Mouse (Mus musculus) lung, postnatal 0 days (tissue): ENCODE measurements around the gene Armc6. TPM values are rescaled to one million over a fixed set of nuclear protein-coding genes. Genes with fewer than 3 reads are reported as not detected.

Experiments
- ATAC-seq: fragments of 200-750 bp; cut with Nextera tagmentation; 2 replicates; pipeline ENCODE4 v1.8.0; 2017; ENCODE audit warnings: moderate library complexity
- DNase-seq: peaks from one replicate; pipeline ENCODE4 v3.0.0-alpha.2; 2016; ENCODE audit warnings: low spot score
- H3K27ac ChIP-seq: fragments of 300-500 bp; sonication (generic); 2 replicates; pipeline ENCODE4 v1.5.1; 2014; ENCODE audit warnings: antibody characterized with exemption, mild to moderate bottlenecking, low read length, mixed read lengths
- H3K27me3 ChIP-seq: fragments of 300-500 bp; sonication (generic); replicated peaks from 2 replicates; pipeline ENCODE4 v1.6.1; 2014; ENCODE audit warnings: low read length, mixed read lengths; ENCODE audit not compliant: insufficient read depth
- H3K36me3 ChIP-seq: fragments of 300-500 bp; sonication (generic); 2 replicates; pipeline ENCODE4 v1.6.1; 2014; ENCODE audit warnings: low read length, mixed read lengths; ENCODE audit not compliant: insufficient read depth
- H3K4me1 ChIP-seq: fragments of 300-500 bp; sonication (generic); 2 replicates; pipeline ENCODE4 v1.6.1; 2014; ENCODE audit warnings: antibody characterized with exemption, low read depth, low read length, mixed read lengths; ENCODE audit not compliant: insufficient read depth
- H3K4me2 ChIP-seq: fragments of 300-500 bp; sonication (generic); replicated peaks from 2 replicates; pipeline ENCODE4 v1.6.1; 2014; ENCODE audit warnings: low read depth, mild to moderate bottlenecking, low read length, moderate library complexity, mixed read lengths
- H3K4me3 ChIP-seq: fragments of 300-500 bp; sonication (generic); 2 replicates; pipeline ENCODE4 v1.5.1; 2014; ENCODE audit warnings: low read depth, low read length
- H3K9ac ChIP-seq: fragments of 300-500 bp; sonication (generic); replicated peaks from 2 replicates; pipeline ENCODE4 v1.6.1; 2014; ENCODE audit warnings: low read depth, mild to moderate bottlenecking
- H3K9me3 ChIP-seq: fragments of 300-500 bp; sonication (generic); 2 replicates; pipeline ENCODE4 v1.6.1; 2016; ENCODE audit warnings: low read length, mixed read lengths
- CTCF ChIP-seq: IDR thresholded peaks from 2 replicates; pipeline ENCODE4 v1.5.1; 2016; ENCODE audit warnings: antibody characterized with exemption, mild to moderate bottlenecking
- EP300 ChIP-seq: IDR thresholded peaks from 2 replicates; pipeline ENCODE4 v1.6.1; 2016; ENCODE audit warnings: antibody characterized with exemption, mild to moderate bottlenecking, control low read depth
- WGBS: fragments of 180-500 bp; shearing (Covaris S2); extraction: QIAGEN DNeasy Blood & Tissue Kit; methylation state at CpG from one replicate; pipeline ENCODE4 v1.1.7; 2014; 5-methylcytosine and 5-hydroxymethylcytosine counted together
- polyA plus RNA-seq: library from polyadenylated mRNA; unstranded; fragments of >200 nt; fragmentation: Nextera tagmentation; extraction: Ambion mirVana; gene quantifications from 2 replicates; pipeline ENCODE4 v1.2.1, GENCODE M21; 2015

The Armc6 gene
- polyA plus RNA-seq, 1 experiment from 2014 or later = 10.4 TPM

GRCm38 (mm10) chr8:70171240-70171639 lies 63.0 kb downstream of the Armc6 start:
- Histone ChIP-seq H3K4me2 (no peak overlapping the region), H3K36me3 (no peaks in the 10 kb centered on the region), H3K4me3 (no peak overlapping the region), H3K27ac (no peak overlapping the region), H3K9me3 (no peaks in the 10 kb centered on the region), H3K9ac (no peak overlapping the region), H3K27me3 (no peaks in the 10 kb centered on the region), H3K4me1 (no peaks in the 10 kb centered on the region)
- TF ChIP-seq CTCF (no peak), EP300 (no peak)
- DNase-seq (no peak), ATAC-seq (no peak)
- WGBS = 85% methylated on average over 7 of the region's 7 CpGs

- no peak for DNase-seq
- H3K4me1 ChIP-seq = no peaks in the 10 kb centered on the region
- TF ChIP-seq CTCF (no peak), EP300 (no peak)
- whole genome bisulfite sequencing = 64% methylated on average over 3 of the region's 3 CpGs
- H3K9me3 ChIP-seq = no peaks in the 10 kb centered on the region
- ATAC-seq = no peak
- H3K4me2 ChIP-seq = no peak overlapping the region
- no peak overlapping the region for H3K9ac ChIP-seq
- no peaks in the 10 kb centered on the region for H3K36me3 ChIP-seq
- H3K27ac ChIP-seq = no peak overlapping the region
- H3K4me3 ChIP-seq = no peak overlapping the region
- no peaks in the 10 kb centered on the region for H3K27me3 ChIP-seq
Measured at GRCm38 (mm10) chr8:70170748-70171147, 63.5 kb downstream of the Armc6 start.

Other genes with a start within 250 kb of the Armc6 start
- gene Gatad2a, start 238.1 kb downstream of the Armc6 start, polyA plus RNA-seq = 40.9 and 41.8 TPM in 2 replicates
- 37.1 and 37.2 TPM in 2 replicates for gene Mau2, start 191.7 kb downstream of the Armc6 start, polyA plus RNA-seq
- gene Sugp1, start 191.7 kb downstream of the Armc6 start, polyA plus RNA-seq = 25.4 and 27.3 TPM in 2 replicates
- 3.8 and 4.2 TPM in 2 replicates for gene Tm6sf2, start 161.5 kb downstream of the Armc6 start, polyA plus RNA-seq
- gene Hapln4, start 151.0 kb downstream of the Armc6 start, polyA plus RNA-seq = not detected in 2 replicates
- 0.05 and 0.06 TPM in 2 replicates for gene Ncan, start 113.6 kb downstream of the Armc6 start, polyA plus RNA-seq
- gene Nr2c2ap, start 103.1 kb downstream of the Armc6 start, polyA plus RNA-seq = 27.8 and 32.0 TPM in 2 replicates
- gene Rfxank, start 95.3 kb downstream of the Armc6 start, polyA plus RNA-seq = 11.9 and 12.7 TPM in 2 replicates
- 33.4 and 34.2 TPM in 2 replicates for gene Borcs8, start 95.0 kb downstream of the Armc6 start, polyA plus RNA-seq
- gene Mef2b, start 94.8 kb downstream of the Armc6 start, polyA plus RNA-seq = 0.11 and 0.29 TPM in 2 replicates
- 45.0 and 45.8 TPM in 2 replicates for gene Tmem161a, start 62.1 kb downstream of the Armc6 start, polyA plus RNA-seq
- 4.0 and 4.3 TPM in 2 replicates for gene Slc25a42, start 22.2 kb downstream of the Armc6 start, polyA plus RNA-seq
- 12.3 and 13.6 TPM in 2 replicates for gene Sugp2, start 240 bp downstream of the Armc6 start, polyA plus RNA-seq
- gene Homer3, start 48.4 kb upstream of the Armc6 start, polyA plus RNA-seq = 54.1 and 61.1 TPM in 2 replicates
- 29.9 and 32.5 TPM in 2 replicates for gene Ddx49, start 68.0 kb upstream of the Armc6 start, polyA plus RNA-seq
- gene Cope, start 68.1 kb upstream of the Armc6 start, polyA plus RNA-seq = 266 and 297 TPM in 2 replicates
- 0.63 and 1.6 TPM in 2 replicates for gene Cers1, start 81.3 kb upstream of the Armc6 start, polyA plus RNA-seq
- gene Gdf1, start 95.4 kb upstream of the Armc6 start, polyA plus RNA-seq = 0.33 and 0.81 TPM in 2 replicates
- 10.4 and 11.1 TPM in 2 replicates for gene Upf1, start 118.8 kb upstream of the Armc6 start, polyA plus RNA-seq
- 0.13 and 0.29 TPM in 2 replicates for gene Comp, start 139.1 kb upstream of the Armc6 start, polyA plus RNA-seq
- 5.1 and 7.0 TPM in 2 replicates for gene Crtc1, start 205.1 kb upstream of the Armc6 start, polyA plus RNA-seq
- gene Klhl26, start 242.5 kb upstream of the Armc6 start, polyA plus RNA-seq = 19.0 and 21.6 TPM in 2 replicates